Mouse (Mus musculus): ENCODE results near the gene Nkain4. TPM values are rescaled to one million over a fixed set of nuclear protein-coding genes. Genes with fewer than 3 reads are reported as not detected.

The Nkain4 gene
- 109 and 125 TPM in 2 replicates for polyA plus RNA-seq (2015; fragmentation: Nextera tagmentation; extraction: Ambion mirVana)

DNA sequence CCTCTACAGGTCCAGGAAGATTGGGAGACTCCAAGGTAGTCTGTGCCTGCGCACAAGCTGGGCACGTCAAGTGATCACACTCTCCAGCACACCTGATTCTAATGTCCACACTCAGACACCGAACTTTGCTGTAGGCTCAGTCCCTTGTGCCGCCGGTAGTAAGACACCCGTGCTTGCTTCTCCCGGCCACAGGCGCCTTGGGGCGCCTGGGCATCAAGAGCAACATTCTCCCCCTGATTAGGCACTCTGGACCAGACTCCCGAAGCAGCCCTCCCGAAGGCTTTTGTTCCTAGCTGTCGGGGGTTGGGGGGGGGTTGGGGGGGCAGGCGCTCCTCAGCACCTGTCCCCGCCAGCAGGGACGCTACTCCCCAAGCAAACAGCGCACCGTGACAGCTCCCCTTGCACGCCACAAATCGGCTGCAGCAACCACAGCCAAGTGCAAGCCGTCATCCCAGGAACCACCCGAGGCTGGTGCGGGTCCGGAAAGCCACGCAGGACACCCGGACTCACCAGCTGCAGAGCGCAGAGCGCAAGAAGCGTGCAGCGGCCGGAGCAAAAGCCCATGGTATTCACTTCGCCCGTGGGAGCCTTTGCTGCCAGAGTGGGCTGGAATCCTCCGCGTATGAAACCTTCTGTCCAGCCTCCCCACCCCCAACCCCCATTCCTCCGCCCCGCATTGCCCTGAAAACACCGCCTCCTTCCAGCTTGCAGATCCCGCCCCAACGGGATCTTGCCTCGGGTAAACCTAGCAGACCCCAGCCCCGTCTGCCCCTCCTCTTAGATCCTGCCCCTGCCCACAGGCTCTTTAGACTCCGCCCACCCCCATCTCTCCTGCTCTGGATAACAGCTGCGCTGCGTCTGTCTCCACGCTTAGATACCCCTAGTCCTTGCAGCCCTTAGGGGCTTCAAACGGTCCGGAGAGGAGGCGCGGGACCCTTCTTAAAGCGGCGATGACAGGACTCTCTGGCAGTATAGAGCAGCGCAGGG lies at the start of gene Nkain4:
Nkain4 (minus strand) TSS at position 639 of the 987 bp plus-strand sequence.
- Histone ChIP-seq H3K9me3 (no peaks in the 10 kb centered on the region), H3K27ac (peak within 1 kb of the TSS; percentile 83), H3K4me2 (peak within 1 kb of the TSS; percentile 61), H3K27me3 (peaks cover 25% of the 10 kb centered on the region), H3K4me1 (peaks cover 26% of the 10 kb centered on the region), H3K36me3 (no peaks in the 10 kb centered on the region), H3K4me3 (peak within 1 kb of the TSS; percentile 54), H3K9ac (peak within 1 kb of the TSS; percentile 50)
- ATAC-seq (ENCODE audit: borderline replicate concordance, extremely low read depth, low FRiP score, low TSS enrichment): peak; percentile 96
- WGBS: 1% methylated on average over 52 of the region's 52 CpGs

DNA sequence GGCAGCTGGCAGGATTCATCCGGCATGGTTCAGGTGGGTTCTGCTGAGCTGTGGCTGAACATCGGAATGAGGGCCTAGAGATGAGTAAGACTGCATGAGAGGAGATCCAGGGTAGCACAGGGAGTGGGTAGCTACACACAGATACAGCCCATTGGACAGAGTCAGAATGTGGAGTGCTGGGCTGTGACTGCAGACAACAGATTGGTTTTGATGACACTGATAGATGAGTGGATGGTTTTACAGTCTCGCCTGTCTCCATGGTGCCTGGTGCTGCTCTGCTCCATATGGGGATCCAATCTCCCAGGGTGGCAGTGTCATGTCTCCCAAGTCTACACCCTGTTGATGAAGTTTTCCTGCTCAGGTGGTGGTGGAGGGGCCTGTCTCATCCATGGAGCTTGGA lies 42.4 kb upstream of the Nkain4 start:
- no peak overlapping the region for H3K4me2 ChIP-seq
- 51% methylated on average over 3 of the region's 3 CpGs for WGBS
- H3K36me3 ChIP-seq: no peaks in the 10 kb centered on the region
- H3K27me3 ChIP-seq: no peaks in the 10 kb centered on the region
- ATAC-seq (ENCODE audit: borderline replicate concordance, extremely low read depth, low FRiP score, low TSS enrichment): no peak
- H3K27ac ChIP-seq: no peak overlapping the region
- no peaks in the 10 kb centered on the region for H3K9me3 ChIP-seq
- no peak overlapping the region for H3K9ac ChIP-seq
- H3K4me1 ChIP-seq: no peaks in the 10 kb centered on the region
- H3K4me3 ChIP-seq: no peak overlapping the region

DNA sequence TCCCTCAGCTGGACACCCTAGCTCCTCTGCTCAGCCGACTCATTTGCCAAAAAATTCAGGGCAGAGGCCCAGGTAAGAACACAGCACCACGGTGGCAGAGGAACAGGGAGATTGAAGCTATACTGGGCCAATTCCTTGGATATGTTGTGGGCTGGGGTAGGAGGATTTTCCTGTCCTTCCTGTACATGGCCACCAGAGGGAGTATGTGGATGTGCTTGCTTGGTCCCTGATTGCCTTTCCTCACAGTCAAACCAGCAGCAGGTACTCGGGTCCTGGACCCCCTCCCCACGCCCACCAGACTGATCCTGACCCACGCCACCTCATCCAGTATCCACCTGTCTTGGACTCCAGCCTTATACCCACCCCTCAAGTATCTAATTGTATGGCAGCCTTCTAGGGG lies 41.9 kb upstream of the Nkain4 start:
- Histone ChIP-seq H3K36me3 (no peaks in the 10 kb centered on the region), H3K9ac (no peak overlapping the region), H3K4me2 (no peak overlapping the region), H3K27ac (no peak overlapping the region), H3K4me3 (no peak overlapping the region), H3K9me3 (no peaks in the 10 kb centered on the region), H3K27me3 (no peaks in the 10 kb centered on the region), H3K4me1 (no peaks in the 10 kb centered on the region)
- 6% methylated on average over 5 of the region's 5 CpGs for WGBS
- peak; percentile 20; the same call in 1 of the 2 replicates for ATAC-seq (ENCODE audit: borderline replicate concordance, extremely low read depth, low FRiP score, low TSS enrichment)

DNA sequence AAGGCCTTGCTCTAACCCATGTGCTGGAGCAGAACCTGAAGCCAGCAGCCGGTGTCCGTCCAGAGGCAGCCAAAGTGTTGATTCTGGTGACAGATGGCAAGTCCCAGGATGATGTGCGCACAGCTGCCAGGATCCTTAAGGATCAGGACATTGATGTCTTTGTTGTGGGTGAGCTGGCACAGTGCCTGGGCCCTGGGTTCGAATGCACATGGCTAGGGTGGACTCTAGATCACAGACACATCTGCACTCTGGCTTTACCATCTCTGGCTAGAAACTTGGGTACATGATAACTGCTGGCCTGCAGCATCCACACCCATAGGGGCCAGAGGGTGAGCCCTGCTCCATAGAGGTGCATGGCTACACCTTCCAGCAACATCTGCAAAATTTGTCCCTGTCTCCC lies 41.0 kb upstream of the Nkain4 start:
- no peak for ATAC-seq (ENCODE audit: borderline replicate concordance, extremely low read depth, low FRiP score, low TSS enrichment)
- H3K9ac ChIP-seq: no peak overlapping the region
- no peak overlapping the region for H3K4me2 ChIP-seq
- H3K4me1 ChIP-seq: no peaks in the 10 kb centered on the region
- no peak overlapping the region for H3K27ac ChIP-seq
- 61% methylated on average over 4 of the region's 4 CpGs for WGBS
- no peaks in the 10 kb centered on the region for H3K27me3 ChIP-seq
- no peak overlapping the region for H3K4me3 ChIP-seq
- no peaks in the 10 kb centered on the region for H3K36me3 ChIP-seq
- no peaks in the 10 kb centered on the region for H3K9me3 ChIP-seq

DNA sequence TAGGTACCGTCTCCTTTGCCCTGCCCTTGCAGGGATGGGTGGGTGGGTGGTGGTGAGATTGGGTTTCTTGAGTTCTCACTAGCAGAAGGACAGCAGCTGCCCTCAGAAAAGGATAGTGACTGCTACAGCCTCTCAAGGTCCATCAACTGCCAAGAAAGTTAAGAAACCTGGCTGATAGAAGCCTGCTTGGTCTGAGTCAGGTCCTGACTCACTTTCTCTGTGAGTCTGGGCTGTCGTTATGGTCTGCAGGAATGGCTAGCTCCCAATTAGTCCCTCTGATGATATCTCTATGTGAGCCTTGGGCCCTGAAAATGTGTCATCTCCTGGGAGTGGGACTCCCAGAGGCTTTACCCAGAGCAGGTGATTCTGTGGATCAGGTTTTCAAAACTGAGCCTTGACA lies 39.9 kb upstream of the Nkain4 start:
- no peaks in the 10 kb centered on the region for H3K9me3 ChIP-seq
- WGBS: 76% methylated on average over 2 of the region's 2 CpGs
- no peak overlapping the region for H3K4me3 ChIP-seq
- no peak overlapping the region for H3K4me2 ChIP-seq
- H3K4me1 ChIP-seq: no peaks in the 10 kb centered on the region
- no peaks in the 10 kb centered on the region for H3K36me3 ChIP-seq
- H3K27me3 ChIP-seq: no peaks in the 10 kb centered on the region
- no peak overlapping the region for H3K27ac ChIP-seq
- ATAC-seq (ENCODE audit: borderline replicate concordance, extremely low read depth, low FRiP score, low TSS enrichment): no peak
- H3K9ac ChIP-seq: no peak overlapping the region

DNA sequence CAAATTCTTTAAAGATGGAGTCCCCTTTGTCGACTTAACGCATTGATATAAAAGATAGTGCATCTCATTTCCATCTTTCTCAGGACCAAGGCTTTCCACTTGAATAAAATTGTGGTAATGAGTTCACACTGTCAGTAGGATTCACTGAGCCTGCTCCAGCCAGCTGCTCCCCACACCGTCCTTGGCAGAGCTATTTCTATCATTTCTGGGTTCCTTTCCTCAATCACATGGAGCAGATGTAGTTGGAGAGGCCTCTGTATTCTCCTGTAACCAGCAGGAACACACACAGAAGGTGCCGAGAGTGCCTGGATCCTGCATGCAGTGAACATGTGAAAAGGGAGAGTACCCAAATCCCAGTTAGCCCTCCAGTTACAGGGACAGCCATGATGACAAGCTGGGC lies 35.8 kb upstream of the Nkain4 start:
- H3K36me3 ChIP-seq: no peaks in the 10 kb centered on the region
- H3K4me1 ChIP-seq: no peaks in the 10 kb centered on the region
- WGBS: 71% methylated on average over 4 of the region's 4 CpGs
- H3K27me3 ChIP-seq: no peaks in the 10 kb centered on the region
- no peak overlapping the region for H3K9ac ChIP-seq
- H3K4me2 ChIP-seq: no peak overlapping the region
- no peak for ATAC-seq (ENCODE audit: borderline replicate concordance, extremely low read depth, low FRiP score, low TSS enrichment)
- no peak overlapping the region for H3K27ac ChIP-seq
- H3K9me3 ChIP-seq: no peaks in the 10 kb centered on the region
- H3K4me3 ChIP-seq: no peak overlapping the region

DNA sequence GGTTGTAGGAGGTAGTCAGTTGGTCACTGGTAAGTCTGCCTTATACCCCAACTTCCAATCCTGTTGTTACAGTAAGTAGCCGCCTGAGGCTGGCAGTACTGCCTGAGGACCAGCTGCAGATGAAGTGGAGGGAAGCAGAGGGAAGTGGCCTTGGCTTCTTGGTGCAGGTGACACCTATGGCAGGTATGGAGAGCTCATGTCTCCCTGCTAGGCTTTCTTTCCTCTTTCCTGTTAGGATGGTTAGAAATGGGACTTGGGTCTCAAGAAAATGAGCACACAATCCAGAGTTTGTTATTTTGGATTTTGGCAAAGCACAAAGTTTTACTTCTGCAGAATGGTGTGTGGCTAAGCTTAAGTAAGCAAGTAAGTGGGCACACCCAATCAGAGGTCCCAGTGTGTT lies 34.4 kb upstream of the Nkain4 start:
- no peaks in the 10 kb centered on the region for H3K36me3 ChIP-seq
- 72% methylated on average over 1 of the region's 1 CpGs for WGBS
- no peak overlapping the region for H3K4me3 ChIP-seq

DNA sequence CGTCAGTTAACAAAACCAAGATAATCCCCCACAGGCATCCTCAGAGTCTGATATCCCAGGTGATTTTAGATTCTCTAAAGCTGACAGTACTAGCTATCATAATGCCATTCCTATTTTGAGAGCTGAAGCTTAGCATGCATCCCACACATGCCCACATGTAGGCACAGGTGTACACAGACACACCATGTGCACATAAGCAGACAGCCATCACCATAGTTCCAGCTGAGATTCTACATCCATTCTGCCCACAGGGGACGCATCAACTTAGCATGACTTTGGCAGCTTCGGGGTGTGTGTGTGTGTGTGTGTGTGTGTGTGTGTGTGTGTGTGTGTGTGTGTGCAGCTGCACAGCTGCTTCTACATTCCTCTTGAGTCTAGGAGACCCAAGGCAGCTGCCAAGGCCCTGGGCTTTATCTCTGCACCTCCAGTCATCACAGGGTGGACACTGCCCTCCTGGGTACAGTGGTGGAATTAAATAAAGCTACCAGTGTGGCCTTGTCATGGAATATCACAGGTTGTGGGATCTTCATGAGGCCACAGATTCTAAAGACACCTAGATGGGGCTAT lies 33.9 kb upstream of the Nkain4 start:
- H3K4me1 ChIP-seq: no peaks in the 10 kb centered on the region
- WGBS: 65% methylated on average over 3 of the region's 3 CpGs
- H3K9ac ChIP-seq: no peak overlapping the region
- no peaks in the 10 kb centered on the region for H3K36me3 ChIP-seq
- H3K4me2 ChIP-seq: no peak overlapping the region
- no peak for ATAC-seq (ENCODE audit: borderline replicate concordance, extremely low read depth, low FRiP score, low TSS enrichment)
- no peaks in the 10 kb centered on the region for H3K9me3 ChIP-seq
- no peaks in the 10 kb centered on the region for H3K27me3 ChIP-seq
- no peak overlapping the region for H3K27ac ChIP-seq
- no peak overlapping the region for H3K4me3 ChIP-seq

More for the DNA sequence above, 34.4 kb upstream of the Nkain4 start:
- Histone ChIP-seq H3K4me1 (no peaks in the 10 kb centered on the region), H3K9ac (no peak overlapping the region), H3K27me3 (no peaks in the 10 kb centered on the region), H3K27ac (no peak overlapping the region), H3K4me2 (no peak overlapping the region), H3K9me3 (no peaks in the 10 kb centered on the region)
- no peak for ATAC-seq (ENCODE audit: borderline replicate concordance, extremely low read depth, low FRiP score, low TSS enrichment)

DNA sequence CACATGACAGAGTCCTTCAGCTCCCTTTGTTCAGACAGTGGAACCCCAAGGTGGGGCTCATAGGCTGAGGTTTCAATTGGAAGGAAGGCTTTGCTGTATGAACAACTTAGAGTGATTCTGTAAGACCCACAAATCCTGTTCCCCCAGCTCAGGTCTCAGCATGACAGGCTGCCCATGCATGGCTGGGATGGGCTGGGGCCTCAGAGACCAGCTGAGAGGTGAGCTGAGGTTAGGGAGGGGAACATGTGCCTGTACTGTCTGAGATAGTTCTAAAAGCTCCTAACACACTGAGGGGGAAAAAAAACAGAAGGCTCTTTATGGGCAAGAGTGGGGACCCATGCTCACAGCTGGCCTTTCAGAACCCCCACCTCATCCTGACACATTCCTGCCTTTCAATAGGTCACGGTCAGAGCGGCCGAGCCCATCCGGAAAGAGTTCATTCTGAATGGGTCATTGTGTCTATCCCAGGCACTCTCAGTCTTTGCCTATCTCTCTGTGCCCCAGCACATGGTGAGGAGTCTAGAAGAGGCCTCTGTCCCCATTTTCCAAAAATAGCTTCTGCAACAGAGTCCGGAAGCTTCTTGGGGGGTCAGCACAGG lies 33.0 kb upstream of the Nkain4 start:
- H3K4me3 ChIP-seq: no peak overlapping the region
- no peak overlapping the region for H3K9ac ChIP-seq
- no peak for ATAC-seq (ENCODE audit: borderline replicate concordance, extremely low read depth, low FRiP score, low TSS enrichment)
- WGBS: 44% methylated on average over 5 of the region's 5 CpGs
- no peak overlapping the region for H3K27ac ChIP-seq
- H3K4me1 ChIP-seq: no peaks in the 10 kb centered on the region
- no peaks in the 10 kb centered on the region for H3K9me3 ChIP-seq
- H3K4me2 ChIP-seq: no peak overlapping the region
- peaks cover 3% of the 10 kb centered on the region; the same call in 1 of the 2 replicates for H3K36me3 ChIP-seq
- H3K27me3 ChIP-seq: no peaks in the 10 kb centered on the region

DNA sequence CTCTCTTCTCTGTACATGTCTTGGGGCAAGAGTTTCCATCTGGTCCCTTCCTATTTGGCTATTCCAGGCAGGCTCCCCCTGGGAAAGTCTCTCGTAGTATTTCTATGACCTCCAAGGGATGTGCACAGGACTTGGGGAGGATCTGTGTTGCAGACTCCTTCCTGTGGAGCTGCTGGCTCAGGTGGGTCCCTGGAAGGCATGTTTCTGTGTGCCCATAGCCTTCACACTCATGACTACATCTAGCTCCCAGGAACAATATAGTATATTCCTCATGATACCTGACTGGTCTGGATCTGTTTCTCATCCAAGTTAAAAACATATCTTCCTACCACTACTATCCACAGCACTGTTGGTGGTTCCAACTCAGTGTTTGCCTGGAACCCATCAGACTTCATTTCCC lies 32.5 kb upstream of the Nkain4 start:
- Histone ChIP-seq H3K4me2 (no peak overlapping the region), H3K9ac (no peak overlapping the region), H3K27me3 (no peaks in the 10 kb centered on the region), H3K36me3 (peaks cover 9% of the 10 kb centered on the region), H3K9me3 (no peaks in the 10 kb centered on the region), H3K4me1 (no peaks in the 10 kb centered on the region), H3K27ac (no peak overlapping the region), H3K4me3 (no peak overlapping the region)
- ATAC-seq (ENCODE audit: borderline replicate concordance, extremely low read depth, low FRiP score, low TSS enrichment): no peak
- WGBS: 75% methylated on average over 1 of the region's 1 CpGs

DNA sequence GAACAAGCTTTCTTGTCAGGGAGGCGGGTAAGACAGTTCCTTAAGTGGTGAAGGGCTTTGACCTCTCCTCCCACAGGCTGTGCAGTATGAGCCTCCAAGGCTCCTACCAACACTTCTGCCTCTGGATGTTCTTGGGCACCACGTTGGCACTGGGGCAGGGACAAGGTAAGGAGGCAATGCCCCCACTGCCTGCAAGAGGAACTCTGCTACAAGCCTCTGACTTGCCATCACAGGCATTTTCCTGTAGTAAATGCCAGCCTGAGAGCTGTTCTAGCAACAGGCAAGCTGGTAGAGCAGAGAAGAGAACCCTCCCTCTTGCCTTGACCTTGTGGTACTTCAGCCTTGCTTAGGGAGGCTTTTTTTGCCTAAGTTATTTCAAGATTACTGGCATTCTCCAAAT lies 31.9 kb upstream of the Nkain4 start, which contains the start of gene Col20a1:
Col20a1 (plus strand) TSS at position 87 of the 400 bp plus-strand sequence.
- H3K36me3 ChIP-seq: peaks cover 14% of the 10 kb centered on the region
- no peak for ATAC-seq (ENCODE audit: borderline replicate concordance, extremely low read depth, low FRiP score, low TSS enrichment)
- WGBS: 59% methylated on average over 2 of the region's 2 CpGs
- H3K9ac ChIP-seq: no peak within 1 kb of the TSS
- H3K4me1 ChIP-seq: no peaks in the 10 kb centered on the region
- H3K9me3 ChIP-seq: no peaks in the 10 kb centered on the region
- no peak within 1 kb of the TSS for H3K27ac ChIP-seq
- H3K4me3 ChIP-seq: no peak within 1 kb of the TSS
- no peak within 1 kb of the TSS for H3K4me2 ChIP-seq
- H3K27me3 ChIP-seq: no peaks in the 10 kb centered on the region

DNA sequence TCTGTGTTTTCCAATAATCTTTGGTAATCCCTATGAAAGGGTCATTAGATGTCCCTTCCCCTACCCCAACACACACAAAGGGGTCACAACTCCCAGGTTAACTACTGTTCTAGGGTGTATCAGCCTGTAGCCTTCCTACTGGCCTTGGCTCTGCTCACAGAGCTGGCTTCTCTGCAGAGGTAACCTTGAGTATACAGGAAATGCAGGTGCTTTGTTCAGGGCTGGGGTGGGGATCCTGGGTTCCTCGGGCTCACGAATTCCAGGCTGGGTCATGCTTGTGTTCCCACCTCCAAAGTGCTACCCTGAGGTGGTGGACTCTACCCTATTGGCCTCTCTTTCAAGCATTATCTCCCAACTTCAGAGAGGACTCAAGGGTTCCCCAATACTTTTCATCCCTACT lies 31.1 kb upstream of the Nkain4 start:
- Histone ChIP-seq H3K4me2 (no peak overlapping the region), H3K4me1 (no peaks in the 10 kb centered on the region), H3K4me3 (no peak overlapping the region), H3K36me3 (peaks cover 22% of the 10 kb centered on the region), H3K27me3 (no peaks in the 10 kb centered on the region), H3K9me3 (no peaks in the 10 kb centered on the region), H3K27ac (no peak overlapping the region), H3K9ac (no peak overlapping the region)
- WGBS: 74% methylated on average over 2 of the region's 2 CpGs
- ATAC-seq (ENCODE audit: borderline replicate concordance, extremely low read depth, low FRiP score, low TSS enrichment): no peak

Data from lung, embryonic 15.5 days (tissue).